Mouse (Mus musculus) neural tube, embryonic 15.5 days (tissue): ENCODE data around the gene Gpr135. TPM values are rescaled to one million over a fixed set of nuclear protein-coding genes. Genes with fewer than 3 reads are reported as not detected.

Source experiments
- ATAC-seq: fragments of 200-750 bp; cut with Nextera tagmentation; 2 replicates; pipeline ENCODE4 v1.8.0; 2017; ENCODE audit warnings: mild to moderate bottlenecking, moderate TSS enrichment, moderate library complexity; ENCODE audit not compliant: low FRiP score
- H3K27ac ChIP-seq: fragments of 300-500 bp; sonication (generic); replicated peaks from 2 replicates; pipeline ENCODE4 v1.5.1; 2015; ENCODE audit warnings: mild to moderate bottlenecking, inconsistent platforms
- H3K27me3 ChIP-seq: fragments of 300-500 bp; sonication (generic); replicated peaks from 2 replicates; pipeline ENCODE4 v1.6.1; 2015; ENCODE audit warnings: inconsistent platforms
- H3K36me3 ChIP-seq: fragments of 300-500 bp; sonication (generic); 2 replicates; pipeline ENCODE4 v1.6.1; 2015; ENCODE audit warnings: inconsistent platforms
- H3K4me1 ChIP-seq: fragments of 300-500 bp; sonication (generic); 2 replicates; pipeline ENCODE4 v1.6.1; 2015; ENCODE audit warnings: inconsistent platforms
- H3K4me2 ChIP-seq: fragments of 300-500 bp; sonication (generic); 2 replicates; pipeline ENCODE4 v1.6.1; 2015; ENCODE audit warnings: inconsistent platforms, mild to moderate bottlenecking, moderate library complexity
- H3K4me3 ChIP-seq: fragments of 300-500 bp; sonication (generic); replicated peaks from 2 replicates; pipeline ENCODE4 v1.5.1; 2015; ENCODE audit warnings: mild to moderate bottlenecking, inconsistent platforms
- H3K9ac ChIP-seq: fragments of 300-500 bp; sonication (generic); replicated peaks from 2 replicates; pipeline ENCODE4 v1.6.1; 2015; ENCODE audit warnings: mild to moderate bottlenecking, inconsistent platforms
- H3K9me3 ChIP-seq: fragments of 300-500 bp; sonication (generic); replicated peaks from 2 replicates; pipeline ENCODE4 v1.6.1; 2016; ENCODE audit warnings: inconsistent platforms
- WGBS: fragments of 180-500 bp; shearing (Covaris S2); methylation state at CpG from one replicate; pipeline ENCODE4 v1.1.7; 2015; ENCODE audit warnings: mixed read lengths; 5-methylcytosine and 5-hydroxymethylcytosine counted together
- polyA plus RNA-seq: library from polyadenylated mRNA; unstranded; fragments of >200 nt; fragmentation: Nextera tagmentation; extraction: Ambion mirVana; gene quantifications from 2 replicates; pipeline ENCODE4 v1.2.1, GENCODE M21; 2015

Gpr135 gene
- polyA plus RNA-seq, 1 experiment from 2014 or later: 8.1 TPM

- Histone ChIP-seq H3K9ac (peak overlapping the region; percentile 63), H3K27ac (peak overlapping the region; percentile 97), H3K4me1 (peaks cover 43% of the 10 kb centered on the region), H3K36me3 (peaks cover 2% of the 10 kb centered on the region; the same call in 1 of the 2 replicates), H3K27me3 (no peaks in the 10 kb centered on the region), H3K4me3 (peak overlapping the region; percentile 61), H3K4me2 (peak overlapping the region; percentile 87), H3K9me3 (no peaks in the 10 kb centered on the region)
- WGBS: 0% methylated on average over 31 of the region's 31 CpGs
- ATAC-seq: peak; percentile 37; the same call in 1 of the 2 replicates
Measured at GRCm38 (mm10) chr12:72085024-72085328, 14.1 kb upstream of the Gpr135 start.

DNA sequence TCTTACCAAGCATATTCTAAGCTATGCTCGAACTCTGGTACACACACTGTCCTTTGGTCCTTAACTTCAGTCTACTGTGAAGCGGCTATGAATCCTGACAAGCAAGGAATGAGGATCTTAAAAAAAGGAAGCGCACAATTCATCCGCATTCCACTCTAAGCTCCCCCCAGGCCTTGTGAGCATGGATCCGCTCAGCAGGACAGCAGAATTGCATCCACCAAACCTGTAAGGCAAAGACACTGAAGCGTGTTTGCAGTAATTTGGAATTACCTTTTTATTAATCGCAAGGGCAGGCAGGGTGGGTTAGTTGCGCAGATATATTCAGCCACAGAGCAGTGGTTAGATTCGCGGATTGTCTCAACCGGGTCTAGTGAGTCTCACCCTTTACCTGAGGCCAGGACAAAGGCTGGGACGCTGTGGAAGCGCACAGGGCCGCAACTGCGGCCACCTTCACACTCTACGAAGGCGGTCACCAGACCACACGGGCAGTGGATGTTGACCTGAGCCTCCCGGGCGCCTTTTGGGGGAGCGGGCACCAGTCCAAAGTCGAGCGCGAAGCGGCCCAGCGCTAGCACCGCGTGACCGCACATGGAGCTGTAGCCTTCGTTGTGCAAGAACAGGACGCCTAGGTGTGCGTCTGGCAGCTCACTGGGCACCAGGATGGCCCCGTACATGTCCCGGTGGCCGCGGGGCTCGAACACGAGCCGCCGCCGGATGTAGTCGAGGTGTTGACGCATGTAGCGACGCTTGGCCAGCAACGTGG, 13.5 kb upstream of the Gpr135 start:
- Histone ChIP-seq H3K4me2 (peak overlapping the region; percentile 87), H3K9me3 (no peaks in the 10 kb centered on the region), H3K4me1 (peaks cover 40% of the 10 kb centered on the region), H3K4me3 (peak overlapping the region; percentile 61), H3K27ac (peak overlapping the region; percentile 97), H3K9ac (peak overlapping the region; percentile 63), H3K27me3 (no peaks in the 10 kb centered on the region), H3K36me3 (no peaks in the 10 kb centered on the region)
- WGBS: 3% methylated on average over 45 of the region's 46 CpGs
- peak; percentile 7; the same call in 1 of the 2 replicates for ATAC-seq

DNA sequence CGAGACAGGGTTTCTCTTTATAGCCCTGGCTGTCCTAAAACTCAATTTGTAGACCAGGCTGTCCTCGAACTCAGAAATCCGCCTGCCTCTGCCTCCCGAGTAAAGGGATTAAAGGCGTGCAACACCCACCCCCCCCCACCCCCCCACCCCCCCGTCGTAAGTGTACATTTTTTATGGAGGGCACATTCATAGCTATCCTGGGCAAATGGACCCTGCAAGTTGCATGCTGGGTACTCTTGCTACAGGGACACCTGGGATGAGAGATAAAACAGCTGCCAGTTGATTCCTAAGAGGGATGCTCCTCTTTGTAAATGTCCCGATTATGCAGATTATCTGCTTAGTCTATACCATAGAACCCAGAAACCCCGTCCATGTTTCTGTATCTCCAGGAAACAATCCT, 12.3 kb upstream of the Gpr135 start:
- Histone ChIP-seq H3K4me1 (peaks cover 36% of the 10 kb centered on the region), H3K9ac (no peak overlapping the region), H3K9me3 (no peaks in the 10 kb centered on the region), H3K27ac (no peak overlapping the region), H3K36me3 (no peaks in the 10 kb centered on the region), H3K4me3 (no peak overlapping the region), H3K4me2 (peak overlapping the region; percentile 87), H3K27me3 (no peaks in the 10 kb centered on the region)
- no peak for ATAC-seq
- WGBS: 82% methylated on average over 9 of the region's 9 CpGs

GRCm38 (mm10) chr12:72082370-72082769, 11.4 kb upstream of the Gpr135 start:
- Histone ChIP-seq H3K9me3 (no peaks in the 10 kb centered on the region), H3K27ac (no peak overlapping the region), H3K4me2 (peak overlapping the region; percentile 53), H3K9ac (no peak overlapping the region; the same call in 1 of the 2 replicates), H3K36me3 (no peaks in the 10 kb centered on the region), H3K27me3 (no peaks in the 10 kb centered on the region), H3K4me1 (peaks cover 27% of the 10 kb centered on the region), H3K4me3 (peak overlapping the region; percentile 16; the same call in 1 of the 2 replicates)
- no peak for ATAC-seq
- WGBS: 36% methylated on average over 18 of the region's 18 CpGs

- Histone ChIP-seq H3K4me2 (peak overlapping the region; percentile 53), H3K4me3 (no peak overlapping the region)
Measured at GRCm38 (mm10) chr12:72081961-72082360, 11.0 kb upstream of the Gpr135 start.

GRCm38 (mm10) chr12:72078248-72078647, 7.3 kb upstream of the Gpr135 start:
- H3K4me3 ChIP-seq: no peak overlapping the region
- no peak overlapping the region for H3K4me2 ChIP-seq
- ATAC-seq: no peak
- 92% methylated on average over 3 of the region's 3 CpGs for WGBS
- H3K36me3 ChIP-seq: 0 out of 2 replicates have a peak, but pooled peaks cover 3% of the 10 kb centered on the region
- H3K27me3 ChIP-seq: no peaks in the 10 kb centered on the region
- H3K4me1 ChIP-seq: peaks cover 7% of the 10 kb centered on the region
- no peak overlapping the region for H3K9ac ChIP-seq
- no peak overlapping the region for H3K27ac ChIP-seq
- H3K9me3 ChIP-seq: no peaks in the 10 kb centered on the region

More at GRCm38 (mm10) chr12:72081961-72082360, 11.0 kb upstream of the Gpr135 start:
- no peak overlapping the region for H3K9ac ChIP-seq
- no peaks in the 10 kb centered on the region for H3K9me3 ChIP-seq
- no peak for ATAC-seq
- H3K4me1 ChIP-seq: peaks cover 24% of the 10 kb centered on the region
- no peaks in the 10 kb centered on the region for H3K36me3 ChIP-seq
- no peaks in the 10 kb centered on the region for H3K27me3 ChIP-seq
- no peak overlapping the region for H3K27ac ChIP-seq
- 62% methylated on average over 3 of the region's 3 CpGs for WGBS

GRCm38 (mm10) chr12:72069626-72070326, 1.1 kb downstream of the Gpr135 start:
- Histone ChIP-seq H3K9me3 (no peaks in the 10 kb centered on the region), H3K9ac (peak overlapping the region; percentile 80), H3K27ac (peak overlapping the region; percentile 93), H3K4me3 (peak overlapping the region; percentile 77), H3K27me3 (no peaks in the 10 kb centered on the region), H3K4me2 (peak overlapping the region; percentile 82), H3K36me3 (no peaks in the 10 kb centered on the region), H3K4me1 (peaks cover 17% of the 10 kb centered on the region)
- peak; percentile 76 for ATAC-seq
- 3% methylated on average over 40 of the region's 40 CpGs for WGBS

- H3K4me1 ChIP-seq: no peaks in the 10 kb centered on the region
- no peaks in the 10 kb centered on the region for H3K36me3 ChIP-seq
- H3K9me3 ChIP-seq: no peaks in the 10 kb centered on the region
- H3K4me3 ChIP-seq: no peak overlapping the region
- 84% methylated on average over 1 of the region's 1 CpGs for WGBS
- H3K27me3 ChIP-seq: no peaks in the 10 kb centered on the region
- H3K27ac ChIP-seq: no peak overlapping the region
- no peak overlapping the region for H3K9ac ChIP-seq
- no peak for ATAC-seq
- H3K4me2 ChIP-seq: no peak overlapping the region
Measured at GRCm38 (mm10) chr12:72057780-72058179, 13.1 kb downstream of the Gpr135 start.

DNA sequence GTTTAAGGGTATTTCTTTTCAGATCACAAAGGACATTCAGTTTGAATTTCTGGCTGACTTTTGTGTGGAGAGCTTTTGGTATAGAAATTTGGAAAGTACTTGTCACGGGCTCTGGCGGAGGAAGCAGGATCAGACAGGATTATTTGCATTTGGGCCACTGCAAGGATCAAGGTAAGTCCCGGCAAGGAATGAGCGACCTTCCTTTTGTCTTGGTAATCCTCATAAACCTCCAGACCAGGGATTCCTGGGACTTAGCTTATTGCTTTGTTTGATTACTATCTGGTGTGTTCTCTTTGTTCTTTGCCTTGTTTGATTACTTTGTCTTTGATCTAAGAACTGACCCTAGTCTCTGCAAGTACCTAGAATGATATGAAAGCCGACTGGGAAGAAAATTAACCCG, 17.1 kb downstream of the Gpr135 start:
- no peaks in the 10 kb centered on the region for H3K36me3 ChIP-seq
- H3K9ac ChIP-seq: no peak overlapping the region
- 34% methylated on average over 6 of the region's 6 CpGs for WGBS
- no peaks in the 10 kb centered on the region for H3K9me3 ChIP-seq
- H3K27ac ChIP-seq: no peak overlapping the region
- no peak overlapping the region for H3K4me2 ChIP-seq
- H3K4me1 ChIP-seq: no peaks in the 10 kb centered on the region
- ATAC-seq: no peak
- H3K27me3 ChIP-seq: no peaks in the 10 kb centered on the region
- H3K4me3 ChIP-seq: no peak overlapping the region

GRCm38 (mm10) chr12:72053303-72053702, 17.6 kb downstream of the Gpr135 start:
- no peak overlapping the region for H3K27ac ChIP-seq
- WGBS: 38% methylated on average over 6 of the region's 6 CpGs
- no peak overlapping the region for H3K9ac ChIP-seq
- H3K4me3 ChIP-seq: no peak overlapping the region
- H3K4me2 ChIP-seq: no peak overlapping the region
- no peak for ATAC-seq
- H3K27me3 ChIP-seq: no peaks in the 10 kb centered on the region
- H3K9me3 ChIP-seq: no peaks in the 10 kb centered on the region
- H3K4me1 ChIP-seq: no peaks in the 10 kb centered on the region
- no peaks in the 10 kb centered on the region for H3K36me3 ChIP-seq

DNA sequence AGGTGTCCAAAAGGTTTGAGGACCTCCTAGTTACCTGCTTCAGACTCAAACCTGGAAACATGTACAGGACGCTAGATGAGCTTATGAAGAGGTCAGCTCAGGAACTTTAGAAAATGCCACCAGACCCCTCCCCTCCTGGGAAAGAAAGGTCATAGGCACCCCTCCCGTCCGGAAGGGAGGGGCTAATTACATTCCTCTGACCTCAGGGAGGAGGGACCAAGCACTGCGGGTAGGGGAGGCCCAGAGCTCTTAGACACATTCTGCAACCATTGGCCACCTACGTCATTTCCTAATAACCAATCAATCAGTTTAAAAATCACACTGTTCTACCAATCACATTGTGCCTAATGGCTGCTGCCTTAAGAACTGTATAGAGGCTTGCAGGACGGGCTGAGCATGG, 18.4 kb downstream of the Gpr135 start:
- no peaks in the 10 kb centered on the region for H3K4me1 ChIP-seq
- no peak overlapping the region for H3K9ac ChIP-seq
- H3K4me2 ChIP-seq: no peak overlapping the region
- no peaks in the 10 kb centered on the region for H3K36me3 ChIP-seq
- H3K27me3 ChIP-seq: no peaks in the 10 kb centered on the region
- WGBS: 84% methylated on average over 6 of the region's 6 CpGs
- no peak for ATAC-seq
- H3K4me3 ChIP-seq: no peak overlapping the region
- H3K27ac ChIP-seq: no peak overlapping the region
- H3K9me3 ChIP-seq: no peaks in the 10 kb centered on the region

DNA sequence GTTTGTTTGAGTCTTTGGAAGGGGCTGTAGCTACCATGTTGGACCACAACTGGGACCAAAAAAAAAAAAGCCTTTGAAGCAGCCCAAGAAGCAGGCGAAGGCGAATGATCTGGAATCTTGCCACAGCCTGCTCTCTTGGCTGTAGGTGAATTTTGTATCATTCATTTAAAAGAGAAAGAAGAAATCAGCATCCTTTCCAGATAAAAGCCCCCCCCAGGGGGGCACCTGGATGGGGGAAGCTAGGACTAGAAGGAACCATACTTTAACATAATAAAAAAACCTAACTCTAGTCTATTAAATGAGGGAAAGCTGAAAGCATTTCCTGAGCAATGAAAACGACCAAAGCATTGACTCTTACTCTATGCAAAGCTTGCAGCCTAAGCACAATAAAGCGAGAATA, 20.1 kb downstream of the Gpr135 start:
- no peaks in the 10 kb centered on the region for H3K27me3 ChIP-seq
- WGBS: 88% methylated on average over 4 of the region's 4 CpGs
- H3K9me3 ChIP-seq: no peaks in the 10 kb centered on the region
- ATAC-seq: no peak
- H3K4me1 ChIP-seq: no peaks in the 10 kb centered on the region
- H3K4me3 ChIP-seq: no peak overlapping the region
- no peak overlapping the region for H3K4me2 ChIP-seq
- no peak overlapping the region for H3K9ac ChIP-seq
- H3K27ac ChIP-seq: no peak overlapping the region
- H3K36me3 ChIP-seq: no peaks in the 10 kb centered on the region
